Mouse (Mus musculus) embryonic facial prominence, embryonic 14.5 days (tissue): ENCODE measurements around the gene Recql5. TPM values are rescaled to one million over a fixed set of nuclear protein-coding genes. Genes with fewer than 3 reads are reported as not detected.

ENCODE experiments used
- ATAC-seq: fragments of 200-750 bp; cut with Nextera tagmentation; 2 replicates; pipeline ENCODE4 v1.8.0; 2017; ENCODE audit warnings: low read depth, moderate number of reproducible peaks, moderate TSS enrichment
- DNase-seq: peaks from one replicate; pipeline ENCODE4 v3.0.0-alpha.2; 2015; ENCODE audit warnings: low spot score
- H3K27ac ChIP-seq: fragments of 300-500 bp; sonication (generic); replicated peaks from 2 replicates; pipeline ENCODE4 v1.5.1; 2014; ENCODE audit warnings: low read depth, mild to moderate bottlenecking, low read length, moderate library complexity
- H3K27me3 ChIP-seq: fragments of 300-500 bp; sonication (generic); replicated peaks from 2 replicates; pipeline ENCODE4 v1.6.1; 2014; ENCODE audit warnings: low read length; ENCODE audit not compliant: control insufficient read depth, insufficient read depth
- H3K36me3 ChIP-seq: fragments of 300-500 bp; sonication (generic); 2 replicates; pipeline ENCODE4 v1.6.1; 2014; ENCODE audit warnings: low read length, mixed read lengths; ENCODE audit not compliant: control insufficient read depth, insufficient read depth
- H3K4me1 ChIP-seq: fragments of 300-500 bp; sonication (generic); 2 replicates; pipeline ENCODE4 v1.6.1; 2014; ENCODE audit warnings: antibody characterized with exemption, low read length; ENCODE audit not compliant: control insufficient read depth, insufficient read depth
- H3K4me2 ChIP-seq: fragments of 300-500 bp; sonication (generic); 2 replicates; pipeline ENCODE4 v1.6.1; 2014; ENCODE audit warnings: low read depth, mild to moderate bottlenecking, low read length, moderate library complexity, mixed read lengths
- H3K4me3 ChIP-seq: fragments of 300-500 bp; sonication (generic); 2 replicates; pipeline ENCODE4 v1.5.1; 2014; ENCODE audit warnings: low read depth, mild to moderate bottlenecking, low read length
- H3K9ac ChIP-seq: fragments of 300-500 bp; sonication (generic); 2 replicates; pipeline ENCODE4 v1.6.1; 2014; ENCODE audit warnings: low read depth, mild to moderate bottlenecking, low read length, moderate library complexity, mixed read lengths
- H3K9me3 ChIP-seq: fragments of 300-500 bp; sonication (generic); 2 replicates; pipeline ENCODE4 v1.6.1; 2016; ENCODE audit warnings: low read length; ENCODE audit not compliant: control insufficient read depth
- WGBS: fragments of 180-500 bp; shearing (Covaris S2); extraction: QIAGEN DNeasy Blood & Tissue Kit; methylation state at CpG from one replicate; pipeline ENCODE4 v1.1.7; 2014; 5-methylcytosine and 5-hydroxymethylcytosine counted together
- polyA plus RNA-seq: library from polyadenylated mRNA; unstranded; fragments of >200 nt; fragmentation: Nextera tagmentation; extraction: Ambion mirVana; gene quantifications from 2 replicates; pipeline ENCODE4 v1.2.1, GENCODE M21; 2014

The Recql5 gene
- polyA plus RNA-seq, 1 experiment from 2014 or later, result 13.3 TPM

- H3K27ac ChIP-seq, result no peak overlapping the region
- H3K9me3 ChIP-seq, result no peaks in the 10 kb centered on the region
- 90% methylated on average over 2 of the region's 2 CpGs for WGBS
- H3K36me3 ChIP-seq, result no peaks in the 10 kb centered on the region
- ATAC-seq (no peak), DNase-seq (no peak)
- peaks cover 10% of the 10 kb centered on the region for H3K4me1 ChIP-seq
- no peaks in the 10 kb centered on the region for H3K27me3 ChIP-seq
- H3K4me2 ChIP-seq, result no peak overlapping the region
- H3K4me3 ChIP-seq, result no peak overlapping the region
- no peak overlapping the region for H3K9ac ChIP-seq
Measured at GRCm38 (mm10) chr11:115845819-115846218, 87.5 kb downstream of the Recql5 start.

- peaks cover 13% of the 10 kb centered on the region for H3K4me1 ChIP-seq
- H3K27me3 ChIP-seq, result no peaks in the 10 kb centered on the region
- no peak for ATAC-seq
- DNase-seq, result no peak
- H3K4me2 ChIP-seq, result no peak overlapping the region
- H3K9me3 ChIP-seq, result no peaks in the 10 kb centered on the region
- no peaks in the 10 kb centered on the region for H3K36me3 ChIP-seq
- 69% methylated on average over 8 of the region's 8 CpGs for WGBS
- no peak overlapping the region for H3K4me3 ChIP-seq
- H3K9ac ChIP-seq, result no peak overlapping the region
- no peak overlapping the region for H3K27ac ChIP-seq
Measured at GRCm38 (mm10) chr11:115844240-115844639, 89.0 kb downstream of the Recql5 start.

GRCm38 (mm10) chr11:115843891-115844239 is 89.4 kb downstream of the Recql5 start:
- Histone ChIP-seq H3K9ac (no peak overlapping the region), H3K27ac (no peak overlapping the region), H3K4me1 (peaks cover 17% of the 10 kb centered on the region), H3K4me3 (no peak overlapping the region), H3K27me3 (no peaks in the 10 kb centered on the region), H3K9me3 (no peaks in the 10 kb centered on the region), H3K4me2 (no peak overlapping the region), H3K36me3 (no peaks in the 10 kb centered on the region)
- no peak for DNase-seq
- WGBS, result 72% methylated on average over 5 of the region's 5 CpGs
- ATAC-seq, result no peak

- H3K36me3 ChIP-seq, result no peaks in the 10 kb centered on the region
- DNase-seq (no peak), ATAC-seq (no peak)
- peaks cover 20% of the 10 kb centered on the region for H3K4me1 ChIP-seq
- no peaks in the 10 kb centered on the region for H3K27me3 ChIP-seq
- H3K4me3 ChIP-seq, result no peak overlapping the region
- H3K4me2 ChIP-seq, result no peak overlapping the region
- no peak overlapping the region for H3K9ac ChIP-seq
- H3K9me3 ChIP-seq, result no peaks in the 10 kb centered on the region
- H3K27ac ChIP-seq, result no peak overlapping the region
- WGBS, result 79% methylated on average over 10 of the region's 14 CpGs
Measured at GRCm38 (mm10) chr11:115843141-115843890, 90.0 kb downstream of the Recql5 start.

Other genes starting within 250 kb of the Recql5 start
- gene Grb2, start 224.9 kb downstream of the Recql5 start, polyA plus RNA-seq, result 66.7 TPM in 2 replicates
- 15.4 and 18.2 TPM in 2 replicates for gene Tmem94, start 168.0 kb downstream of the Recql5 start, polyA plus RNA-seq
- gene Caskin2, start 119.8 kb downstream of the Recql5 start, polyA plus RNA-seq, result 16.2 and 16.8 TPM in 2 replicates
- gene Tsen54, start 118.8 kb downstream of the Recql5 start, polyA plus RNA-seq, result 21.2 and 26.8 TPM in 2 replicates
- 11.9 and 12.1 TPM in 2 replicates for gene Llgl2, start 109.4 kb downstream of the Recql5 start, polyA plus RNA-seq
- 0.08 and 0.54 TPM in 2 replicates for gene Myo15b, start 75.1 kb downstream of the Recql5 start, polyA plus RNA-seq
- gene Smim5, start 33.5 kb downstream of the Recql5 start, polyA plus RNA-seq, result 16.5 and 20.2 TPM in 2 replicates
- 0.71 and 1.4 TPM in 2 replicates for gene Smim6, start 21.5 kb downstream of the Recql5 start, polyA plus RNA-seq
- 30.2 and 36.6 TPM in 2 replicates for gene Sap30bp, start 195 bp downstream of the Recql5 start, polyA plus RNA-seq
- gene Itgb4, start 41.2 kb upstream of the Recql5 start, polyA plus RNA-seq, result 10.7 and 11.0 TPM in 2 replicates
- gene Galk1, start 79.2 kb upstream of the Recql5 start, polyA plus RNA-seq, result 140 and 164 TPM in 2 replicates
- 1,358 and 1,723 TPM in 2 replicates for gene H3f3b, start 94.5 kb upstream of the Recql5 start, polyA plus RNA-seq
- gene Unk, start 96.8 kb upstream of the Recql5 start, polyA plus RNA-seq, result 25.1 and 30.3 TPM in 2 replicates
- 2.0 and 2.6 TPM in 2 replicates for gene Unc13d, start 144.5 kb upstream of the Recql5 start, polyA plus RNA-seq
- 69.0 and 74.9 TPM in 2 replicates for gene Wbp2, start 153.5 kb upstream of the Recql5 start, polyA plus RNA-seq
- 25.6 and 29.0 TPM in 2 replicates for gene Trim47, start 193.7 kb upstream of the Recql5 start, polyA plus RNA-seq
- gene Trim65, start 197.7 kb upstream of the Recql5 start, polyA plus RNA-seq, result 2.9 and 3.2 TPM in 2 replicates
- 76.4 and 81.3 TPM in 2 replicates for gene Mrpl38, start 205.4 kb upstream of the Recql5 start, polyA plus RNA-seq
- gene Fbf1, start 234.7 kb upstream of the Recql5 start, polyA plus RNA-seq, result 27.7 and 28.5 TPM in 2 replicates